Mouse (Mus musculus) gastrocnemius, adult 8-10 months (tissue): ENCODE results near the gene Mvk. TPM values are rescaled to one million over a fixed set of nuclear protein-coding genes. Genes with fewer than 3 reads are reported as not detected.

ENCODE experiments used
- DNase-seq, 2 experiments: peaks; one replicate each; pipeline ENCODE4 v3.0.0; 2022; ENCODE audit warnings: low spot score in 2 of 2
- total RNA-seq, 4 experiments: library from RNA; stranded (reverse); gene quantifications; 2 replicates each; pipeline ENCODE4 v1.2.4; 2022

Mvk gene
- total RNA-seq, 4 experiments from 2014 or later, result 9.9 to 11.0 (median 10.4) TPM

GRCm38 (mm10) chr5:114456995-114457605, 13.0 kb downstream of the Mvk start:
- no peak for DNase-seq

GRCm38 (mm10) chr5:114461238-114461637, 17.2 kb downstream of the Mvk start:
- peak; percentile 54 to 57 for DNase-seq

- DNase-seq, result no peak
These were observed 18.3 kb downstream of the Mvk start for GRCm38 (mm10) chr5:114462067-114463040.

DNA sequence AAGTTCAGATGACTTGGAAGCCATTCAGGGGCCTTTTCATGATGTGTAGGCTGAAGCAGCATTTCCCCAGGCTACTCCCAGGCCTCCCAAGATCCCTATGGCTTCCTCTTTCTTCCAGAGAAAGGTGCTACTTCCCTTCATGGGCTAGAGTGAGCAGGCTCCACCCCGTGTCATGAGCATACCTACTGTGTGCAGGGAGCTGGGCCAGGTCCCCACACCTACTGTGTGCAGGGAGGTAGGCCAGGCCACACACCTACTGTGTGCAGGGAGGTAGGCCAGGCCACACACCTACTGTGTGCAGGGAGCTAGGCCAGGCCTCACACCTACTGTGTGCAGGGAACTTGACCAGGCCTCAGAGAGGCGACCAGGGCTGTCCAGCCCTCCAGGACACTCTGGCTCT, 20.5 kb downstream of the Mvk start:
- DNase-seq, result no peak

DNA sequence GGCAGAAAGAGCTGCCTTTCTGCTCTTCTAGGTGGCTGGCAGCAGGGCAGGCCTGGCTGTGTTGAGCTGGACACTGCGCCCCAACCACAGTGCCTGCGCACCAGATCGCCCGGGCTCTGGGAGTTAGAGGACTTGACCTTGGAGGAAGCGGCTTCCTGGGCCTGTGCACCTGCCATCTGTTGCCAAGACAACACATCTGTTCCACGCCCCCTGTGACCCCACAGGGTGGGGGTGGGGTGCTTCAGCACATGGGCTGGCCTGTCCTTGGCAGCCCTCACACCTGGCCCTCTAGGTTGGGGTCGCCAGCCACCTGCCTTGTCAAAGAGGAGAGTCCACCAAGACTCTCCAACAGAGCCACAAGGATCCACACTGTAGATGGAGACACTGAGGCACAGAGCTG, 21.6 kb downstream of the Mvk start:
- DNase-seq, result no peak

GRCm38 (mm10) chr5:114467019-114467418, 22.9 kb downstream of the Mvk start:
- no peak for DNase-seq

GRCm38 (mm10) chr5:114467430-114467829, 23.4 kb downstream of the Mvk start:
- peak in 1 of 2 experiments; percentile 25 for DNase-seq

DNA sequence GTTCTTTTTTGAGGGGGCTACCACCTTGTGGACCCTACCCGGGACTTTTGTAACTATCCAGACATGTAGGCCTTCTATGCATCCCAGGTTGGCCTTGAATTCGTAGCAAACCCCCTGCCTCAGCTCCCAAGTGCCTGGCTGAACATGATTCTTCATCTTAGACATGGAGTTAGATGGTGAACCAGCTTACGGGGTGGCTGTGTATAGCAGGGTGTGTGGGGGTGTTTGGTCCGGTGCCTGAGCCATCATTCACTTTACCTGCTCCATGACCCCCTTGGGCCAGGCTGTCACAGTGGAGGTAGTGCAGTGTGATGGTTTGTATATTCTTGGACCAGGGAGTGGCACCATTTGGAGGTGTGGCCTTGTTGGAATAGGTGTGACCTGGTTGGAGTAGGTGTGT, 23.9 kb downstream of the Mvk start:
- DNase-seq, result no peak

GRCm38 (mm10) chr5:114470359-114470758, 26.3 kb downstream of the Mvk start:
- no peak for DNase-seq

DNA sequence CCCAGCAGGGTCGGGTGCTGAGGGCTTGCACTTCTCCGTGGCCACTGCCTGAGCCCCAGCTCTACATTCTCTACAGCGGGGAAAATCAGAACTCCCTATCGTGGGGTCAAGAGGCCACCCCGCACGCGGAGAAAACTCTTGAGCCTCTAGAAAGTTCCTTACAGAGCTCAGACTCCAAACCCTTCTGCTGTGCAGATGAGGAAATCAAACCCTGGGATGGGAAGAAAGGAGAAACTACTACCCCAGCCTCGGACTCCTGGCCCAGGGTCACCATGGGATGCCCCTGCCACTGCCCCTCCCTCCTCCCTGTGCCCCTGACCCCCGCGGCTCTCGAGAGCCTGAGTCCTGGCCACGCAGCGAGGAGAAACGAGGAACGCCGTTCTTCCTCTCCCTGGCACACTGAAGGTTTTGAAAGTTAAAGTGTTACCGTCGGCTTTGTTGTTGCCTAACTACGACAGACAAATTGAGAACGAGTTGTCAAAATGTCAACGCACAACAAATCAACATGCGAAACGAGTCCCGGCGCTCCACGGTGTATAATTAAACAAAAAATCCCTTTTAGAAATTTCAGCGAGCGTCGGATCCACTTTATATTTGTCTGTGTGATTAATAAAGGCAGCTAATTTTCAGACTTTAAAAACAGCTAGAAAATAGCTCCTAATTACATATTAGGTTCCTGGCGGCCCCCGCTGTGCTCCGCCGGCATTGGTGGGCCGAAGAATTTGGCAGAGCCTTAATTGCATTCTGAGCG, 30.8 kb downstream of the Mvk start:
- DNase-seq, result no peak

GRCm38 (mm10) chr5:114478267-114478666, 34.2 kb downstream of the Mvk start:
- DNase-seq, result no peak

- no peak for DNase-seq
These were observed 38.5 kb downstream of the Mvk start for GRCm38 (mm10) chr5:114482587-114483011.

DNA sequence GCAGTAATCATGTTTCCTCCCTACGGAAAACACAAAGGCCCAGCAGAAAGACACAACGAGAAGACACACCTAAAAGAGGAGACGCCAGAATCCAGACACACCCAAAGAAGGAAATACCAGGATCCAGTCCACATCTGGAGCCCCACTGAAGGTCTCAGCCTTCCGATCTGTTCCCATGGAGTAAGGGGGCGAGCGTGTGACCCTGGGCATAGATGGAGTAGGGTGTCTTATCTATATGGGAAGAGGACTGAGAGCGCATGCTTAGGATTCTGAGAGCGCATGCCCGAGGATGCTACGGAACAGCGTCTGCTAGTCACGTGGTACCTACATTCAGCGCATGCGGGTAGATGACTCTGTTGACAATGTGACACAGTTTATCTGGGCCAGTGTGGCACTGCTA, 41.6 kb downstream of the Mvk start:
- DNase-seq, result no peak

DNA sequence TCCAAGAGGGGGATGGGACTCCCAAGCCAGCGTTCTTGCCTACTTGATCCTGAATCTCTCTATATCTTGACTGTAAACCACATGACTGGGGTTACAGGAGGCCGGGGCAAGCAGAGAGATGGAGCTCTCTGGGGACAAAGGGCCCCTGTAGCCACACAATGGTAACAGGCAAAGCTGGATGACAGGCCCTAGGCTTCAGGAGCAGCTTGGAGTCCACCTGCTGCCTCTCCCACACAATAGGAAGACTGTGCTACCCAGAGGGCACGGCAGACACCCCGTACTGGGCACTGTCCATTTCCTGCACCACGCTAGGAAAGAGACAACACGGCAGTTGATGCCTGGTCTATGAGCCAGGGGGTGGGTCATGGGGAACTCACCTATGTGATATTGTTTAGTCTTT, 45.5 kb downstream of the Mvk start:
- no peak for DNase-seq

DNA sequence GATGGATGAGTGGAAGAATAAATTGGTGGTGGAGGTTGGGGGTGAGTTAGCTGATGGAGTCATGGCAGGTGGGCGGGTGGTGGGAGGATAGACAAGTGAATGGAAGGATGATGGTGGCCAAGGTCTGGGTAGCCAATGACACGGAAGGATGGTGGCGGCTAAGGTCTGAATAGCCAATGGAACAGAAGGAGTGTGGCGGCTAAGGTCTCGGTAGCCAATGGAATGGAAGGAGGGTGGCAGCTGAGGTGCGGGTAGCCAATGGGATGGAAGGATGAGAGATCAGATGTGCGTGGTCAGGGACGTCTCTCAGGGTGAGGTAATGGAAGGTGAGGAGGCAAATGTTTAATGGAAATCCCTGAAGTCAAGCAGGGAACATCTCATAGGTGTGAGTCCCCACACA, 46.2 kb downstream of the Mvk start:
- no peak for DNase-seq

- DNase-seq, result no peak
These were observed 50.7 kb downstream of the Mvk start for GRCm38 (mm10) chr5:114494761-114495160.

DNA sequence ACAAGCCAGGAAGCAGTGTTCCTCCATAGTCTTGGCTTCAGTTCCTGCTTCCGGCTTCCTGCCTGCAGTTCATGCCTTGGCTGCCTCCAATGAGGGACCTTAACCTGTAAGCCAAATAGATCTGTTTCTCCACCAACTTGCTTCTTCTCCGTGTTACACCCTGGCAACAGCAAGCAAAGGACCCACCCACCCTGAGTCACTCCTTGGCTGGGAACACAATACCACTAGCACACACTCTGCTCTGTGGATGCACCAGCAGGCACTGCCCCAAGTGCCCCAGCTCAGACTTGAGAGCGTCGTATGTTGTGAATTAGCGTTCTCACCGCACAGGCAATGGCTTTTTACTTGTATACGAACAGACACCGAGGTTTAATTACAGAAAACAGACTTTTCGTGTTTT, 57.2 kb downstream of the Mvk start:
- peak in 1 of 2 experiments; percentile 9 for DNase-seq

DNA sequence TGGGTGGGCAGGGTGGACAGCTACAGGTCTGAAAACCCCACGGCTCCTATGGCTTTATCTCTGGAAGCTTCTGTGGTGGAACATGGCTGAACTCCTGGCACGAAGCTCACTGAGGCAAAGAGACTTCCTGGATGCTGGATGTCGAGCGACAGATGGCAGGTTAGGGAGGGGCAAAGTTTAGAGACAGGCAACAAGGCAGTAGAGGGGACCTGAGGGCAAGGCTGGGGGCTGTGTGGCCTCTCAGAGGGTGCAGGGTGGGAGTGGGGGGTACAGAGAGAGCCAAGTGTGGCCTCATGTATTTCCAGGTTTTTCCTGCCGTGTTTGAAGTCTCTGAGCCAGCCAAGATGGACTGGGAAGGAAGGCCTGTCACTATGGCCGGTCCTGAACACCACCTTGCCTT, 60.8 kb downstream of the Mvk start:
- DNase-seq, result no peak

DNA sequence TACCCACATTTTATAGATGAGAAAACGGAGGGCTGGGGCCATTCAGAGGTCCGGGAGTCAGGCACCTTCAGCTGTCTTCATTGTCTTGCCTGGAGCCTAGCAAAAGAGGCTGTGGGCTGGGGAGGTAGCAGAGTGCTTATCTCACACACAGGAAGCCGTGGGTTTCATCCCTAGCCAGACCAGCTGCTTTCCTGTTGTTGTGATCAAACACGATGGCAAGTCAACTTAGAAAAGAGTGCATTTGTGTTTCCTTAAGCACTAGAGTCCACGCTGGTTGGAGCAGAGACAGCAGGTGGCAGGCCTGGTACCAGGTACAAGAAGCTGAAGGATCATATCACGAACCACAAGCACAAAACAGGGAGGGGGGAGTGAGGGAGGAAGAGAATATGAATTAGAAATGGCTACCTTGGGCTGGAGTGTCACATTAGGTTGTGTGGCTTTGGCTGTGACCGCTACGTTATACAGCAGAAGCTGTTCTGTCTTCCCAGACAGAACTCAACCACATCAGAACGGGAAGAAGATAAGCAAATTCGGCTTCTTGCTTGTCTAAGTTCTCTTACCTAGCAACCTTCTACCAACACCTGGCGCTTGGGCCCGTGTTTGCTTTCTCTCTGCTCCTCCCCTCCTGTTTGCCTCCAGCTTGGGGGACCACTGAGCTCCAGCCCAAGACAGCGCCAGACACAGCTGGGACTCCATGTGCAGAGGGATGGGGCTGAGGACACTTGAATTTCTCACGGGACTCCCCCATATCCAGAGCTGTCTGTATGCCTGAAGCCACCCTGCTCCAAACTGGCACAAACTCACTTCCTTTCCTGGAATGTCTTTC, 61.4 kb downstream of the Mvk start:
- no peak for DNase-seq

DNA sequence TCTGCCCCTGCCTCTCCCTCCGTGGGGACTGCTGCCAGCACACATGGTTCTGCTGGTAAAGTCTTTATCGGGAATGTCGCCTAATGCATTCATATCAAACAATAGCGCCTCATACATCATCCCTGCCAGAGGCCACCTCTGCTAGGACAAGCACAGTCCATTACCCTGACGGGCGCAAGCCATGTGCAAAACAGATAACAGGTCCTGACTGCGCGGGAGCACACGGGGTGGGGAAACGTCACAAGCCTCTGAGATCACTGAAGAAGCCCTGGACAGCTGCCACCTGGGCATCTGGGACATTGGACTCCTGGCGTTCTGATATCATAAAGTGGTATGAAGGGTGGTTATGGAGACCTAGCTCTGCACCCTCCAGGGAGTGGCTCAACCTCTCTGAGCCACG, 63.3 kb downstream of the Mvk start:
- DNase-seq, result no peak

DNA sequence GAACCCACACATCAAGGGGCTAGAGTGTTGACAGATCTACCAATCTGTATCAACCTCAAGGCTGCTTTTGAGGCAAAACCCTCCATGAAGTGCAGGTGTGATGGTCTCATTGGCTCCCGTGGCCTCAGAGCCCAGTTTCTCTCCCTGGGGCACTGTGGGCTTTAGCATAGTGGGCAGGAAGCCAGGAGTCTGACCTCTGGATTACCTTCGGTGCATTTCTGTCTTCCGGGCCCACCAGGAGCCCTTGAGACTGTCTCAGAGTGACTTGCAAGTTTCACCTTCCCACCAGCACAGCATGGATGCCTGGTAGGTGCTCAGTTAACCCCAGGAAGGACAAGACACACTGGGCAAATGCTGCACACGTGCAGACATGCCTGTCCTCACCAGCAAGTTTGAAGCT, 63.9 kb downstream of the Mvk start:
- no peak for DNase-seq
